Comparison of ENCODE assay signal across 19 mouse cellular contexts in genomic region chr13:112990346-112990745, GRCm38 (mm10). TPM values are rescaled to one million over a fixed set of nuclear protein-coding genes. Genes with fewer than 3 reads are reported as not detected.
DNase-seq lines count a peak whose midpoint lies in the region; ATAC-seq and TF ChIP-seq lines count a peak whose summit lies in the region.
"Had no signal": no experiment of that assay in that cellular context is flagged by ENCODE, and none has a peak within 500 bp of the region (broad histone marks: within the 10 kb centered on the region; RNA-seq: fewer than 3 reads in every experiment).

No protein-coding gene starts in this region.

- H3K36me3 ChIP-seq in hindbrain, embryonic 10.5 days = no peaks in the 10 kb centered on the region
- no peaks in the 10 kb centered on the region for H3K36me3 ChIP-seq in hindbrain, embryonic 16.5 days (ENCODE audit: control insufficient read depth, insufficient read depth, low read length)
- no peaks in the 10 kb centered on the region for H3K36me3 ChIP-seq in lung, embryonic 15.5 days

- peak; percentile 26 for DNase-seq in hindbrain, embryonic 10.5 days (ENCODE audit: low spot score)
- DNase-seq in lung, adult 2 months = no peak
- peak; percentile 58 for DNase-seq in 416B (ENCODE audit: low read depth)
- DNase-seq in fat pad, adult 2 months (ENCODE audit: extremely low read depth, low read depth, low spot score) = peak; percentile 5
- no peak for DNase-seq in ovary, postnatal 10 days (ENCODE audit: low spot score)
- DNase-seq: adrenal gland, adult 2 months; cerebellum, adult 11-12 months; heart, postnatal 10 days; right cerebral cortex, postnatal 25 days had no signal

- H3K4me3 ChIP-seq in hindbrain, embryonic 10.5 days = no peak overlapping the region
- H3K4me3 ChIP-seq in hindbrain, embryonic 16.5 days (ENCODE audit: low read length) = no peak overlapping the region
- peak overlapping the region; percentile 10; the same call in 1 of the 2 replicates for H3K4me3 ChIP-seq in lung, embryonic 15.5 days
- H3K4me3 ChIP-seq in lung, adult 2 months (replicated peaks; ENCODE audit: extremely low read depth, low read depth, low read length) = no peak overlapping the region
- H3K4me3 ChIP-seq: myocyte had no signal

- no peak overlapping the region for H3K9ac ChIP-seq in hindbrain, embryonic 16.5 days (ENCODE audit: low read depth, low read length)
- no peak overlapping the region for H3K9ac ChIP-seq in lung, embryonic 15.5 days
- H3K9ac ChIP-seq: forebrain, embryonic 13.5 days had no signal

- peaks cover 98% of the 10 kb centered on the region for H3K27me3 ChIP-seq in hindbrain, embryonic 10.5 days (ENCODE audit: insufficient read depth, poor library complexity, severe bottlenecking)
- peaks cover 63% of the 10 kb centered on the region for H3K27me3 ChIP-seq in hindbrain, embryonic 16.5 days (replicated peaks; ENCODE audit: control insufficient read depth, insufficient read depth, low read length)
- peaks cover 92% of the 10 kb centered on the region for H3K27me3 ChIP-seq in lung, embryonic 15.5 days

- WGBS in hindbrain, embryonic 10.5 days = 20% methylated on average over 4 of the region's 4 CpGs
- 14% methylated on average over 4 of the region's 4 CpGs for whole genome bisulfite sequencing in hindbrain, embryonic 16.5 days
- WGBS in lung, embryonic 15.5 days = 10% methylated on average over 4 of the region's 4 CpGs
- WGBS in lung, adult 2 months = 21% methylated on average over 4 of the region's 4 CpGs

- H3K4me2 ChIP-seq in hindbrain, embryonic 16.5 days (ENCODE audit: low read length) = no peak overlapping the region
- peak overlapping the region; percentile 26; the same call in 1 of the 2 replicates for H3K4me2 ChIP-seq in lung, embryonic 15.5 days

- H3K4me1 ChIP-seq in hindbrain, embryonic 10.5 days (replicated peaks) = peaks cover 67% of the 10 kb centered on the region
- peaks cover 37% of the 10 kb centered on the region for H3K4me1 ChIP-seq in hindbrain, embryonic 16.5 days (ENCODE audit: control insufficient read depth, insufficient read depth, low read depth, low read length)
- H3K4me1 ChIP-seq in lung, embryonic 15.5 days = peaks cover 54% of the 10 kb centered on the region
- H3K4me1 ChIP-seq in lung, adult 2 months (ENCODE audit: control insufficient read depth, insufficient read depth, low read length) = peaks cover 17% of the 10 kb centered on the region

- no peak for TF ChIP-seq POLR2A in lung, adult 2 months (IDR thresholded peaks at IDR 0.05; ENCODE audit: borderline replicate concordance, extremely low read depth, low read depth, low read length)

- no peak overlapping the region for H3K27ac ChIP-seq in hindbrain, embryonic 10.5 days
- no peak overlapping the region for H3K27ac ChIP-seq in hindbrain, embryonic 16.5 days (ENCODE audit: low read depth, low read length)
- H3K27ac ChIP-seq in lung, embryonic 15.5 days = no peak overlapping the region
- H3K27ac ChIP-seq: forebrain, embryonic 13.5 days had no signal

- TF ChIP-seq CTCF in lung, adult 2 months (IDR thresholded peaks at IDR 0.05; ENCODE audit: insufficient read depth, low read length) = no peak

- no peak for ATAC-seq in hindbrain, embryonic 16.5 days
- no peak for ATAC-seq in lung, embryonic 15.5 days (ENCODE audit: borderline replicate concordance, extremely low read depth, low FRiP score, low TSS enrichment)
- ATAC-seq: forebrain, embryonic 13.5 days had no signal

- H3K9me3 ChIP-seq in hindbrain, embryonic 10.5 days = no peaks in the 10 kb centered on the region
- no peaks in the 10 kb centered on the region for H3K9me3 ChIP-seq in hindbrain, embryonic 16.5 days (ENCODE audit: control insufficient read depth, low read length)
- H3K9me3 ChIP-seq in lung, embryonic 15.5 days = no peaks in the 10 kb centered on the region
- H3K9me3 ChIP-seq: forebrain, embryonic 13.5 days had no signal

RNA-seq across cellular contexts. Expression of gene Ccno, which starts 2.7 kb away (rescaled TPM):
- polyA plus RNA-seq in hindbrain, embryonic 10.5 days (2016; fragmentation: Nextera tagmentation; extraction: Ambion mirVana) = 4.3 and 4.9 TPM in 2 replicates
- polyA plus RNA-seq in hindbrain, embryonic 16.5 days (2015; fragmentation: Nextera tagmentation; extraction: Ambion mirVana) = 0.98 and 1.2 TPM in 2 replicates
- polyA plus RNA-seq in lung, embryonic 15.5 days (2015; fragmentation: Nextera tagmentation; extraction: Ambion mirVana) = 12.3 and 13.5 TPM in 2 replicates
- polyA plus RNA-seq in lung, adult 2 months (2012; rRNA removed) = 5.9 and 8.4 TPM in 2 replicates

RNA-seq across cellular contexts. Expression of gene Mcidas, which starts 3.3 kb away (rescaled TPM):
- polyA plus RNA-seq in hindbrain, embryonic 10.5 days (2016; fragmentation: Nextera tagmentation; extraction: Ambion mirVana) = 2.9 and 3.6 TPM in 2 replicates
- 0.55 and 0.62 TPM in 2 replicates for polyA plus RNA-seq in hindbrain, embryonic 16.5 days (2015; fragmentation: Nextera tagmentation; extraction: Ambion mirVana)
- 6.3 and 6.9 TPM in 2 replicates for polyA plus RNA-seq in lung, embryonic 15.5 days (2015; fragmentation: Nextera tagmentation; extraction: Ambion mirVana)
- polyA plus RNA-seq in lung, adult 2 months (2012; rRNA removed) = 0.47 and 0.66 TPM in 2 replicates
- polyA plus RNA-seq: adrenal gland, adult 2 months; intestine, embryonic 14.5 days; liver, adult 2 months; myocyte; testis, adult 2 months had no signal

RNA-seq across cellular contexts. Expression of gene Cdc20b, which starts 44.6 kb away (rescaled TPM):
- polyA plus RNA-seq in hindbrain, embryonic 10.5 days (2016; fragmentation: Nextera tagmentation; extraction: Ambion mirVana) = 1.7 and 1.9 TPM in 2 replicates
- polyA plus RNA-seq in hindbrain, embryonic 16.5 days (2015; fragmentation: Nextera tagmentation; extraction: Ambion mirVana) = 0.56 and 0.86 TPM in 2 replicates
- 2.1 and 2.8 TPM in 2 replicates for polyA plus RNA-seq in lung, embryonic 15.5 days (2015; fragmentation: Nextera tagmentation; extraction: Ambion mirVana)
- 0.27 and 0.54 TPM in 2 replicates for polyA plus RNA-seq in lung, adult 2 months (2012; rRNA removed)
- polyA plus RNA-seq: adrenal gland, adult 2 months; cortical plate, adult 2 months; gonadal fat pad, adult 2 months; intestine, embryonic 14.5 days; liver, adult 2 months; myocyte; urinary bladder, adult 2 months had no signal

RNA-seq across cellular contexts. Expression of gene Gpx8, which starts 55.9 kb away (rescaled TPM):
- polyA plus RNA-seq in hindbrain, embryonic 10.5 days (2016; fragmentation: Nextera tagmentation; extraction: Ambion mirVana) = 88.0 and 94.2 TPM in 2 replicates
- polyA plus RNA-seq in hindbrain, embryonic 16.5 days (2015; fragmentation: Nextera tagmentation; extraction: Ambion mirVana) = 60.3 and 64.8 TPM in 2 replicates
- 175 TPM in 2 replicates for polyA plus RNA-seq in lung, embryonic 15.5 days (2015; fragmentation: Nextera tagmentation; extraction: Ambion mirVana)
- polyA plus RNA-seq in lung, adult 2 months (2012; rRNA removed) = 6.8 and 10.6 TPM in 2 replicates

Comparison
In these comparisons a context has a peak if more than half of its experiments do, and no peak if none do; other contexts are left out.
1. DNase-seq: peak in hindbrain, embryonic 10.5 days (single experiment), 416B (single experiment) and fat pad, adult 2 months (single experiment); none in lung, adult 2 months (single experiment) and ovary, postnatal 10 days (single experiment).